Mouse (Mus musculus) neural tube, embryonic 14.5 days (tissue): ENCODE measurements at regions not wholly inside any gene's neighbourhood (a gene's known extent, or its start where the extent isn't known, plus 50 kb on each side); places are given as distances from the start of the nearest gene placed in this dataset.

Experiments
- ATAC-seq: fragments of 200-750 bp; cut with Nextera tagmentation; 2 replicates; pipeline ENCODE4 v1.8.0; 2017; ENCODE audit warnings: low read depth, mild to moderate bottlenecking, moderate TSS enrichment, moderate library complexity
- H3K27ac ChIP-seq: fragments of 300-500 bp; sonication (generic); 2 replicates; pipeline ENCODE4 v1.5.1; 2014; ENCODE audit warnings: low read depth, mild to moderate bottlenecking, control low read depth, low read length, moderate library complexity, mixed read lengths
- H3K27me3 ChIP-seq: fragments of 300-500 bp; sonication (generic); 2 replicates; pipeline ENCODE4 v1.6.1; 2014; ENCODE audit warnings: low read length; ENCODE audit not compliant: control insufficient read depth, insufficient read depth
- H3K36me3 ChIP-seq: fragments of 300-500 bp; sonication (generic); 2 replicates; pipeline ENCODE4 v1.6.1; 2014; ENCODE audit warnings: low read length, mixed read lengths; ENCODE audit not compliant: control insufficient read depth, insufficient read depth
- H3K4me1 ChIP-seq: fragments of 300-500 bp; sonication (generic); 2 replicates; pipeline ENCODE4 v1.6.1; 2014; ENCODE audit warnings: low read length; ENCODE audit not compliant: control insufficient read depth, insufficient read depth
- H3K4me2 ChIP-seq: fragments of 300-500 bp; sonication (generic); 2 replicates; pipeline ENCODE4 v1.6.1; 2014; ENCODE audit warnings: mild to moderate bottlenecking, low read depth, low read length, control low read depth
- H3K4me3 ChIP-seq: fragments of 300-500 bp; sonication (generic); 2 replicates; pipeline ENCODE4 v1.5.1; 2014; ENCODE audit warnings: low read depth, low read length, control low read depth, mixed read lengths
- H3K9ac ChIP-seq: fragments of 300-500 bp; sonication (generic); replicated peaks from 2 replicates; pipeline ENCODE4 v1.6.1; 2014; ENCODE audit warnings: low read depth, mild to moderate bottlenecking, control low read depth, low read length, mixed read lengths
- H3K9me3 ChIP-seq: fragments of 300-500 bp; sonication (generic); 2 replicates; pipeline ENCODE4 v1.6.1; 2016; ENCODE audit warnings: low read length; ENCODE audit not compliant: control insufficient read depth
- WGBS: fragments of 180-500 bp; shearing (Covaris S2); extraction: QIAGEN DNeasy Blood & Tissue Kit; methylation state at CpG from one replicate; pipeline ENCODE4 v1.1.7; 2014; 5-methylcytosine and 5-hydroxymethylcytosine counted together

GRCm38 (mm10) chr1:42474831-42475230 is 220.7 kb upstream of the Pou3f3 start:
- Histone ChIP-seq H3K9me3 (no peaks in the 10 kb centered on the region), H3K36me3 (no peaks in the 10 kb centered on the region), H3K4me2 (no peak overlapping the region), H3K4me3 (no peak overlapping the region), H3K27me3 (no peaks in the 10 kb centered on the region), H3K27ac (no peak overlapping the region), H3K4me1 (peaks cover 14% of the 10 kb centered on the region; the same call in 1 of the 2 replicates), H3K9ac (no peak overlapping the region)
- 95% methylated on average over 1 of the region's 1 CpGs for WGBS
- no peak for ATAC-seq

- H3K4me2 ChIP-seq = no peak overlapping the region
- H3K27me3 ChIP-seq = no peaks in the 10 kb centered on the region
- no peak overlapping the region for H3K27ac ChIP-seq
- ATAC-seq = no peak
- WGBS = 73% methylated on average over 2 of the region's 2 CpGs
- H3K9me3 ChIP-seq = no peaks in the 10 kb centered on the region
- H3K36me3 ChIP-seq = no peaks in the 10 kb centered on the region
- H3K9ac ChIP-seq = no peak overlapping the region
- H3K4me3 ChIP-seq = no peak overlapping the region
- H3K4me1 ChIP-seq = peaks cover 14% of the 10 kb centered on the region; the same call in 1 of the 2 replicates
These were observed 219.9 kb upstream of the Pou3f3 start for GRCm38 (mm10) chr1:42475629-42476028.

- H3K9ac ChIP-seq = no peak overlapping the region
- no peaks in the 10 kb centered on the region for H3K36me3 ChIP-seq
- WGBS = 79% methylated on average over 8 of the region's 8 CpGs
- H3K27ac ChIP-seq = no peak overlapping the region
- no peak for ATAC-seq
- no peaks in the 10 kb centered on the region for H3K27me3 ChIP-seq
- no peaks in the 10 kb centered on the region for H3K9me3 ChIP-seq
- H3K4me3 ChIP-seq = no peak overlapping the region
- H3K4me1 ChIP-seq = no peaks in the 10 kb centered on the region
- H3K4me2 ChIP-seq = no peak overlapping the region
These were observed 215.1 kb upstream of the Pou3f3 start for GRCm38 (mm10) chr1:42480348-42480920.

- H3K36me3 ChIP-seq = no peaks in the 10 kb centered on the region
- no peak overlapping the region for H3K4me3 ChIP-seq
- ATAC-seq = peak; percentile 58; the same call in 1 of the 2 replicates
- 16% methylated on average over 5 of the region's 5 CpGs for whole genome bisulfite sequencing
- no peak overlapping the region for H3K27ac ChIP-seq
- H3K9ac ChIP-seq = no peak overlapping the region
- H3K27me3 ChIP-seq = no peaks in the 10 kb centered on the region
- peaks cover 9% of the 10 kb centered on the region for H3K4me1 ChIP-seq
- H3K4me2 ChIP-seq = no peak overlapping the region
- H3K9me3 ChIP-seq = no peaks in the 10 kb centered on the region
These were observed 206.0 kb upstream of the Pou3f3 start for GRCm38 (mm10) chr1:42489563-42489962.

GRCm38 (mm10) chr1:42490856-42491643 is 204.5 kb upstream of the Pou3f3 start:
- H3K27ac ChIP-seq = no peak overlapping the region
- H3K9ac ChIP-seq = peak overlapping the region; percentile 55
- no peaks in the 10 kb centered on the region for H3K36me3 ChIP-seq
- H3K4me1 ChIP-seq = peaks cover 9% of the 10 kb centered on the region
- peak overlapping the region; percentile 71 for H3K4me2 ChIP-seq
- peak overlapping the region; percentile 25 for H3K4me3 ChIP-seq
- ATAC-seq = peak; percentile 50; the same call in 1 of the 2 replicates
- H3K9me3 ChIP-seq = no peaks in the 10 kb centered on the region
- no peaks in the 10 kb centered on the region for H3K27me3 ChIP-seq
- 9% methylated on average over 11 of the region's 11 CpGs for WGBS

- Histone ChIP-seq H3K27me3 (no peaks in the 10 kb centered on the region), H3K9ac (peak overlapping the region; percentile 55), H3K27ac (no peak overlapping the region), H3K9me3 (no peaks in the 10 kb centered on the region), H3K4me1 (peaks cover 9% of the 10 kb centered on the region), H3K4me3 (peak overlapping the region; percentile 25), H3K4me2 (peak overlapping the region; percentile 71), H3K36me3 (no peaks in the 10 kb centered on the region)
- WGBS = 1% methylated on average over 35 of the region's 35 CpGs
- ATAC-seq = peak; percentile 48; the same call in 1 of the 2 replicates
These were observed 203.8 kb upstream of the Pou3f3 start for GRCm38 (mm10) chr1:42491644-42492277.

GRCm38 (mm10) chr1:42496022-42496421 is 199.5 kb upstream of the Pou3f3 start:
- H3K27ac ChIP-seq = no peak overlapping the region
- H3K4me1 ChIP-seq = peaks cover 8% of the 10 kb centered on the region
- no peaks in the 10 kb centered on the region for H3K9me3 ChIP-seq
- no peak for ATAC-seq
- no peak overlapping the region for H3K9ac ChIP-seq
- no peaks in the 10 kb centered on the region for H3K36me3 ChIP-seq
- no peak overlapping the region for H3K4me3 ChIP-seq
- 71% methylated on average over 3 of the region's 3 CpGs for WGBS
- H3K4me2 ChIP-seq = no peak overlapping the region
- no peaks in the 10 kb centered on the region for H3K27me3 ChIP-seq

GRCm38 (mm10) chr1:42496433-42496832 is 199.1 kb upstream of the Pou3f3 start:
- Histone ChIP-seq H3K4me2 (no peak overlapping the region), H3K36me3 (no peaks in the 10 kb centered on the region), H3K4me1 (peaks cover 4% of the 10 kb centered on the region), H3K27ac (no peak overlapping the region), H3K9ac (no peak overlapping the region), H3K9me3 (no peaks in the 10 kb centered on the region), H3K4me3 (no peak overlapping the region), H3K27me3 (no peaks in the 10 kb centered on the region)
- no peak for ATAC-seq
- WGBS = 68% methylated on average over 6 of the region's 6 CpGs

- Histone ChIP-seq H3K4me2 (no peak overlapping the region), H3K27me3 (no peaks in the 10 kb centered on the region), H3K9ac (no peak overlapping the region), H3K4me3 (no peak overlapping the region), H3K36me3 (no peaks in the 10 kb centered on the region), H3K27ac (no peak overlapping the region), H3K9me3 (no peaks in the 10 kb centered on the region), H3K4me1 (no peaks in the 10 kb centered on the region)
- no peak for ATAC-seq
- 80% methylated on average over 7 of the region's 7 CpGs for WGBS
These were observed 196.7 kb upstream of the Pou3f3 start for GRCm38 (mm10) chr1:42498901-42499300.
